Mouse (Mus musculus) retina, adult 2 months (tissue): Measurements from ENCODE around the gene Paics.
"Not testable (repeated sequence)": the region's sequence is repeated elsewhere in the genome, so short reads cannot be mapped to it uniquely, and the experiment has no call there.

ENCODE experiments used
- DNase-seq: peaks from one replicate; pipeline ENCODE4 v3.0.0-alpha.2; 2012; ENCODE audit warnings: low read depth, low spot score

The Paics gene

GRCm38 (mm10) chr5:76951106-76952027 is at the start of gene Paics, which contains the start of gene Ppat:
Paics (plus strand) TSS chr5:76951307.
Ppat (minus strand) TSS chr5:76951578.
- peak; percentile 92 for DNase-seq

GRCm38 (mm10) chr5:76902131-76902530 is 49.0 kb upstream of the Paics start:
- no peak for DNase-seq

GRCm38 (mm10) chr5:76904713-76905404 is 46.2 kb upstream of the Paics start:
- DNase-seq: no peak

- peak; percentile 94 for DNase-seq
Measured at GRCm38 (mm10) chr5:76905405-76906154, 45.5 kb upstream of the Paics start, which contains the start of gene Aasdh. Aasdh (minus strand) TSS chr5:76905514.

GRCm38 (mm10) chr5:76906155-76906499 is 45.0 kb upstream of the Paics start:
- no peak for DNase-seq

- no peak for DNase-seq
Measured at GRCm38 (mm10) chr5:76910807-76911206, 40.3 kb upstream of the Paics start.

GRCm38 (mm10) chr5:76912522-76912921 is 38.6 kb upstream of the Paics start:
- DNase-seq: not testable (repeated sequence)

GRCm38 (mm10) chr5:76922833-76923232 is 28.3 kb upstream of the Paics start:
- DNase-seq: no peak

- DNase-seq: no peak
Measured at GRCm38 (mm10) chr5:76923428-76923827, 27.7 kb upstream of the Paics start.

- no peak for DNase-seq
Measured at GRCm38 (mm10) chr5:76924296-76924695, 26.8 kb upstream of the Paics start.

GRCm38 (mm10) chr5:76928124-76928832 is 22.8 kb upstream of the Paics start:
- DNase-seq: no peak

- no peak for DNase-seq
Measured at GRCm38 (mm10) chr5:76929180-76929877, 21.8 kb upstream of the Paics start.

GRCm38 (mm10) chr5:76939717-76940116 is 11.4 kb upstream of the Paics start:
- no peak for DNase-seq

GRCm38 (mm10) chr5:76941975-76942374 is 9.1 kb upstream of the Paics start:
- DNase-seq: no peak

- DNase-seq: no peak
Measured at GRCm38 (mm10) chr5:76942505-76942904, 8.6 kb upstream of the Paics start.

- no peak for DNase-seq
Measured at GRCm38 (mm10) chr5:76944965-76945677, 6.0 kb upstream of the Paics start.

- no peak for DNase-seq
Measured at GRCm38 (mm10) chr5:76945678-76946033, 5.5 kb upstream of the Paics start.

- DNase-seq: no peak
Measured at GRCm38 (mm10) chr5:76947142-76947541, 4.0 kb upstream of the Paics start.

GRCm38 (mm10) chr5:76947758-76948157 is 3.3 kb upstream of the Paics start:
- DNase-seq: no peak
